Mouse (Mus musculus) layer of hippocampus, adult 9-10 months (tissue): ENCODE data around the gene Tff2.

Experiments used
- DNase-seq: peaks from one replicate; pipeline ENCODE4 v3.0.0; 2022; ENCODE audit warnings: low spot score

The Tff2 gene

GRCm38 (mm10) chr17:31144040-31145037, at the start of gene Tff2:
Tff2 (minus strand) TSS chr17:31144282.
- no peak for DNase-seq

- DNase-seq = no peak
Measured at GRCm38 (mm10) chr17:31193360-31193759, 49.3 kb upstream of the Tff2 start.

- no peak for DNase-seq
Measured at GRCm38 (mm10) chr17:31192663-31193062, 48.6 kb upstream of the Tff2 start.

GRCm38 (mm10) chr17:31191825-31192224, 47.7 kb upstream of the Tff2 start:
- no peak for DNase-seq

- DNase-seq = peak; percentile 43
Measured at GRCm38 (mm10) chr17:31187370-31187769, 43.3 kb upstream of the Tff2 start.

- no peak for DNase-seq
Measured at GRCm38 (mm10) chr17:31184269-31184990, 40.3 kb upstream of the Tff2 start.

- DNase-seq = peak; percentile 29
Measured at GRCm38 (mm10) chr17:31183180-31183974, 39.3 kb upstream of the Tff2 start.

- DNase-seq = no peak
Measured at GRCm38 (mm10) chr17:31181490-31181889, 37.4 kb upstream of the Tff2 start.

GRCm38 (mm10) chr17:31176321-31176720, 32.2 kb upstream of the Tff2 start:
- no peak for DNase-seq

GRCm38 (mm10) chr17:31169796-31170195, 25.7 kb upstream of the Tff2 start:
- DNase-seq = no peak

GRCm38 (mm10) chr17:31165127-31165526, 21.0 kb upstream of the Tff2 start, which contains the start of gene Tff1:
Tff1 (minus strand) TSS chr17:31165277.
- no peak for DNase-seq

- DNase-seq = no peak
Measured at GRCm38 (mm10) chr17:31163821-31164220, 19.7 kb upstream of the Tff2 start.

- DNase-seq = no peak
Measured at GRCm38 (mm10) chr17:31162607-31163006, 18.5 kb upstream of the Tff2 start.

GRCm38 (mm10) chr17:31160291-31160690, 16.2 kb upstream of the Tff2 start:
- DNase-seq = no peak

GRCm38 (mm10) chr17:31157921-31158320, 13.8 kb upstream of the Tff2 start:
- no peak for DNase-seq

- no peak for DNase-seq
Measured at GRCm38 (mm10) chr17:31153785-31154184, 9.7 kb upstream of the Tff2 start.

- DNase-seq = no peak
Measured at GRCm38 (mm10) chr17:31152966-31153499, 9.0 kb upstream of the Tff2 start.

GRCm38 (mm10) chr17:31152512-31152911, 8.4 kb upstream of the Tff2 start:
- DNase-seq = no peak

- DNase-seq = no peak
Measured at GRCm38 (mm10) chr17:31145998-31146397, 1.9 kb upstream of the Tff2 start.

- no peak for DNase-seq
Measured at GRCm38 (mm10) chr17:31142116-31142515, 2.0 kb downstream of the Tff2 start.

- DNase-seq = no peak
Measured at GRCm38 (mm10) chr17:31138398-31138797, 5.7 kb downstream of the Tff2 start.

- DNase-seq = no peak
Measured at GRCm38 (mm10) chr17:31136821-31137220, 7.3 kb downstream of the Tff2 start.
